Mouse (Mus musculus) erythroblast, embryonic 14.5 days (primary cell): ENCODE measurements at regions not wholly inside any gene's neighbourhood (a gene's known extent, or its start where the extent isn't known, plus 50 kb on each side); places are given as distances from the start of the nearest gene placed in this dataset.

Experiments used
- GATA1 ChIP-seq: IDR thresholded peaks from 2 replicates; pipeline ENCODE4 v1.6.1; 2012; ENCODE audit warnings: low read length, inconsistent platforms, mixed read lengths
- TAL1 ChIP-seq: IDR thresholded peaks from 3 replicates; pipeline ENCODE4 v1.6.1; 2012; ENCODE audit warnings: low read length, inconsistent platforms, mixed read lengths

DNA sequence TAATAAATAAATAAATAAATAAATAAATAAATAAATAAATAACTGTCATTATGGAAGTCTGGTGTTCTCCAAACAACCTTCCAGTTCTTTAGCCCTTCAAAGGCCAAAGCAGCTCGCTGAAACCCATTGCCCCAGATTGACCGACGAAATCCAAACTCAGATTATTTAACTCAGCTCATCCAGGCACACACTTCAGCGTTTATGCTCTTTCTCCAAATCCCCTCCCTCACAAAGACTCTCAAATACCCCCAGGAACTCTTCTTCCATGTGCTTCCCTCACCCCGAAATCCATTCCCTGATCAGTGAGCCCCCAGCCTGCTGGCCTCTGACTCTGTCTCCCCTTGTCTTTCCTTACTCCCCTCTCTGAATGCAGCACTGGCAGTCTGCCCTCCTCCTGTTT lies 480.8 kb downstream of the Tns1 start:
- TF ChIP-seq GATA1 = no peak
- no peak for TF ChIP-seq TAL1
